Mouse (Mus musculus) left cerebral cortex, adult 9 months (tissue): ENCODE results near the gene Ntm.
A peak's percentile ranks its signal among the peaks of the same experiment; 100 is the strongest.

Source experiments
- DNase-seq, 2 experiments: peaks; one replicate each; pipeline ENCODE4 v3.0.0; 2022; ENCODE audit warnings: low spot score in 2 of 2

The Ntm gene

DNA sequence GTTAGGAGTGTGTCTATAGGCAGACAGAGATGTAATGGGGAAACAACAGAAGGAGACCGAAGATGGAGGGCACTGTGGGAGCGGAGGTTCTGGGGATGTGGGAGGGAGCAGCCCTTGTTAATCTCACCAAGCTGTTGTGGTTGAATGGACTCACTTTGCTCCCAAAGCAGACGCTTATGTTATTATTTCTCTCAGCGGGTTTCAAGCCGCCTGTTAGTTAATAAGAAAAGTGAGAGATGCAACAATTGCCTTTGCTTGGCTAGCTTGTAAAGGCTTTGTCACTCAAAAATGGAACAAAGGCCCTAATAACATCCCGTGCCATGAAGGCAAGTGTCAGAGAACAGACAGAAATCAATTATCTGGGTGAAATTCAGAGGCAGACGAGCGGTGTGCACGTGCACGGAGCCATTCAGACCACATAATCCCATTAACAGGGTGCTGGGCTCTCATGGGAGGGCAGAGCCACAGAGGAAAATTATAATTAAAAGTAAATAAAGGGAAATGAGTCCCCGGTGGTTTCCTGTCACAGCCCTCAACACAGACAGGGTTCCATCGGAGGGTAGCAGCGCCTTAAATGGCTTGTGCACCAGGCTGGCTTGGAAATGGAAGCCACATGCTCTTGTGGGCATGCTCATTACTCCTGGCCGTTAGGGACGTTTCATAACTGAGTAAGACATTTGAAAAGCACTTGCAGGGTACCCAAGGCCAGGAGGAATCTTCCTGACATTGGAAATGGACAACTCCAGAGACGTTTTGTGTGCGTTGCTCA is 448.2 kb downstream of the Ntm start:
- DNase-seq: no peak

DNA sequence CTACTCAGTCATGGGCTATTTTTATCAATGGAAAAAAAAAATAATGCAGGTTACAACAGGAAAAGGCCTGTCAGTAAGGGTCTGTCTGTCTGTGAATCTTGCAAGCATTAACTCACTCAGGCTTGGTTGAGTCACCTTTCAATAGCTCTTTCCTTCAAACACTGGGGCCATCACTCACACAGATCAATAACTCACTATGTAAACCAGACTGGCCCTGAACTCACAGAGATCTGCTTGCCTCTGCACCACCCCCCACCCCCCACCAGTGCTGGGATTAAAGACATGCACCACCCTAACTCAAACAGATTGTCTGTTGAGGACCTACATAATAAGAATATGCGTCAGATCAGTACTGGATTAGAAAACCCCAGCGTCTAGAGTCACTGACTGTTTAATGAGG is 466.9 kb downstream of the Ntm start:
- DNase-seq: no peak

DNA sequence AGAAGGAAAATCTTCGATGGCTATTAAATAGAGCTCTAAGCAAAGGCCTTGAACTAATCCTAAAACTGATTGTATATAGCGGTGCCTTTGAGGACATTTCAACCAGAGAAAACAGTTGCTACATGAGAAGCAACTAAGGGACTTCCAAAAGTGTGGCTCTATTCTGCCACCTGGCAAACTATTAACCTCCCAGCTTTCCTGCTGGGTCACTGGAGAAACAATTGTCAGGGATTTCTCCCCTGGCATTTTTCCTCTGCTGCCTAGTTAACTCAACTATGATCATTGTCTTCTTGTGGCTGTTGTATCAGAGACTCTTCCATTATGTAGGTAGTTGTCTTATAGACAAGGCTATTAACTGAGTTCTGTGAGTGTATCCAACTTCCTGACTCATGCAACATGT is 480.7 kb downstream of the Ntm start:
- no peak for DNase-seq

DNA sequence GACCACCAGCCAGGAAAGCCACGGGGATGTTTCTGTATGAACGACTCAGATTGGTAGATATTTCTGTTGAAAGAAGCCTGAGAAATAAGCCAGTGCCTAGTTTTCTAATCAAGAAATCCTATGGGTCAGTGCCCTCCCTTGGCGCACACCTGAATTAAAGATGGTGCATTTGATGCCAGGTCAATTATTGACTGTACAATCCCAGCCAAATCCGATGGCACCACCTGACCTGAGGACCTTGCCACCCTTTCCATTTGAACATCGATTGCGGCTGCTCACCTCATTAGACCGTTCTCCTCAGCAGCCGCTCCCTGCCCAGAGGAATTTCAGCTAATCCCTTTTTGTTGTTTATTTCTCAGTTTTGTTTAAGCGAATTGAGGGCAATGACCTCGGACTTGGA is 483.9 kb downstream of the Ntm start:
- DNase-seq: no peak

DNA sequence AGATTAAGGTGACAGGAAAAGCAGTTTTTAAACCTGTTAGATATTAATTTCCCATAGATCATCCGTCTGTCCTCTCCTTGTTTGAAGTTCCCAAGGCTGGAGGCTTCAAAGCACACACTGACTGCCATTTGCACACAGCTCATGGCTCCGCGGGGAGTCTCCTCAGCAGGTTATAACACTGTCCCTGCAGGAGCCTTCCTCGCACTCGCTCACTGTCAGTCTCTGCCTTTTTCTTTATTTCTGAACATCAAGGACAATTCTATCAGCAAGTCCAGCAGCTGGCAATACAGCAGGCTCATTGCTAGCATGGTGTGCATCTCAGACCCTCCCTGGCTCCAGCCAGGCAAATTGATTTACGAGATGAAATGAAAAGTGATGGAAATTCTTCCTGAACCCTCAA is 485.7 kb downstream of the Ntm start:
- no peak for DNase-seq

DNA sequence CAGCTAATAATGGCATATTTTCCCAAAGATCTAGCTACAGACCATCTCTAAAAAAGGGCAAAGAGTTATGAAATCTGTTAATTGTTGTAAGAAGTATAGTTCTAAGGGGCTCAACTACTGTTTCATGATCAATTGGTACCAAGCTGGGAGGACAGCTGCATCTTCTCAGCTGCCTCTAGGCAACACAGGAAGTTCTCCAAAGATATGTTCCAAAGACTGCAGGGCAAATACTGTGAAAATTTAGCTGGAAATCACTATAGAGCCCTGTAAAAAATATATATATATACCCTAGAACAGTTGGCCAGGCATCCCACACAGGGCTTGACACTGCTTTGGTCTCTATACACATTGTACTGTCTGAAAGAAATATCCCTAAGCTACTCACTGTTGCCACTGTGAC is 489.5 kb downstream of the Ntm start:
- no peak for DNase-seq

DNA sequence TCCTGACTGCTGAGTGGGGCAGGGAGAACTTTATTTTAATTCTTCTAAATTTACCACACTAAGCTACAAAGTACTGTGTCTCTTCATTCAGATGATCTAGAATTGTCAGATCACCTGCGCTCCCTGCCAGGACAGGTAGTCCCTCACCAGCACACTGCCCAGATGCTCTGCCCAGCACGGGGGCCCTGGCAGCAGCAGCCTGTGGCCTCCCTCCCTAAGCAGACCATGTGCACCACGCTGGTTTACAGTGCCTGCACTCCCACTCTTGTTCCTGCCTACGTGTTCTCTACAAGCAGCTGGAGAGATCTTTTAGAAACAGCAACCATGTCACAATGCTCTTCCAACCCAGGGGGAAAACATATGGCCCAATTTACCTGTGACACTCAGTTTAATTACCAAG is 490.7 kb downstream of the Ntm start:
- DNase-seq: peak in 1 of 2 experiments; percentile 60

DNA sequence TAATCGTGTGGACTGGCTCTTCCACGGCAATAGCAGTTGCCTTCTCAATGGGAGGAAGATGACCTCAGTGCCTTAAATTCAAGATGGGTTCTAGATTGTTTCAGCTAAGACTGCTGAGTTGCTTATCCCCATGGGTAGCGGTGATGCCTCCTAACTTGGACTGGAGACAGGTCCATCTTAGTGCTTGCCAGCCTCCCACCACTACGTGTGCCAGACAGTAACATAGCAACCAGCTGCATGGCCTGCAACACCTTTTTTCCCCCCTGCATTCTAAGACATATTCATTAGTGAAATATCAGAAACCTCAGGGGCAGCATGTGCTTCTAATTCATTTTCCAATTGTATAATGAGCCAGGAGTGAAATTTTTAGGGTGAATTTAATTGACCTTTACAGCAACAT is 498.2 kb downstream of the Ntm start:
- DNase-seq: no peak

DNA sequence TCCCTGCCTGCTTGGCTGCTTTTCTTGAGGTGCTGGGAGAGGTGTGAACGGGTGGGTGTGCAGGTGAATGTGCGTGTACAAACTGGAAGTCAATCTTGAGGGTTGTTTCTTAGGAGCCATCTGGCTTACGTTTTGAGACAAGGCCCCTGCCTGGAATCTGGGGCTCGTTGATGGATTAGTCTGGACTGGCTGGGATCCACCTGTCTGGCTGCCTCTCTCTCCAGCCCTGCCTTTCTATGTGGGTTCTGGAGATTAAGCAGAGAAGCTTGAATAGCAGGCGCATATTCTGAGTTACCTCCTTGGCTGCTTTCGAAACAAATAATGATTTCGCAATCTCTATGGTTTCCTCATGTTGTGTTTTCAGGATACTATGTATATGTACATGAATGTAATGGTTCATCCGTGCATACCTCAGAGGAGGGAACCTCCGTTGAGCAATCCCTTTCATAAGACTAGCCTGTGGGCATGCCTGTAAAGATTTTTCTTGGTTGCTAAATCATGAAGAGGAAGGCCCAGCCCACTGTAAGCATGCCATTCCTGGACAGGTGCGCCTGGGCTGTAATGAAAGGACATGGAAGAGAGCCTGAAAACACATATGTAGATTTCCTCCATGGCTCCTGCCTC is 499.9 kb downstream of the Ntm start:
- no peak for DNase-seq

DNA sequence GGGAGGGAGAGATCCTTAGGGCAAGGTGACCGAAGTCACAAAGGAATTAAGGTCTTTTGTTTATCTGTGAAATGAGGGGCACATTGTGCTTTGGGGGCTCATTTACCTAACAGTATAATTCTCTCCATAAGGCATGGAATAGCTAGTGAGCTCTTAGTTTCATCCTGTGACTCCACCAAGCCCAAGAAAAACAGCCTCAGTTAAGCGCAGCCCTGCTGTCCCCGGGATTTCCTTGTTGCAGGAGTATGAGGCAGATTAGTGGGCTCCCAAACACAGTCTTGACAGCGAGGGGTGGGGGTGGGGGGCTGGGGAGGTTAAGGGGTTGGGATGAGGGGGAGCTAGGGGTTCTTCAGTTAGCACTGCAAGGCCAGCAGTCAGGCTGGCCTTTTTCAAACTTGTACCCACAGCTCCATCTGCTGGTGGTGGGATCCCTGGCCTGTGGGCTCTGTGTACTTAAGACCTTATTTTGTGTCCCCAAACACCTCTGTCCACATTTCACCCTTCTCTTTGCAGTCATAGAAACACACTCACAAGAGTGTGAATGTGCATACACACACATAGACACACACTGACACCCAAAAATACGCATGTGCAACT is 504.9 kb downstream of the Ntm start:
- DNase-seq: peak in 1 of 2 experiments; percentile 79

DNA sequence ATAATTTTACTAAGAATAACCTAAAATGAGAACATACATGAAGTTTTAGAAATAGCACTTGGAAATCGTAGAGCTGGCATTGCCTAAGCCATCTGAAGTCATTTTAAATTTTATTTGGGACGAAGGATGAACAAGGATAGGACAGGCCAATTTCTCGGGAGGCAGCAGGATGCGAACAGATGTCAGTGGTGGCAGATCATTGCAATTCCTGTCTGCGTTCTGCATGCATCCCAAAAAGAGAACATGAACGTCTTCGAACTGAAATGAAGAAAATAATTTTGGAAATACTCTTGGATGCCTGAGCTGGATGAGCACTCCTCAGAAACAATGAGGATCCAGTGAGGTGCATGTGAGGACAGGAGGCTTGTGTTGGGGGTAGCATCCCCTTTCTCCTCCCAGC is 506.9 kb downstream of the Ntm start:
- no peak for DNase-seq

DNA sequence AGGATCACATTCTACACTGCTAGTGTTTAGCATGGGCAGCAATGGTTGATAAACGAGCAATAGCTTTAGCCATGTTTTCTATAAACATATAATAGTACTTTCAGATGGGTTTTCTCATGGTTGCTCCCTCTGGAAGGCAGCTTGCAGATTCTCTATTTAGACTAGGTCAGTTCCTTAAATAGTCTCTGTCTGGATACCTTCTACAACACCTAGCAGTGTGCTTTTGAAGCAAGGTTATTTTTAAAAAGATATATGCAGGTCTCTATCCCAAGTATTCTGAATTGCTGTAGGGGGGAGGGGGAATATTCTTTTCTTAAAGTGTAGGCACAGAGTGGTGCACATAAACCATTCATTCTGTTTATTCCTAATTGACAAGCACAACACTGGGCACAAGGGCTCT is 511.7 kb downstream of the Ntm start:
- no peak for DNase-seq

DNA sequence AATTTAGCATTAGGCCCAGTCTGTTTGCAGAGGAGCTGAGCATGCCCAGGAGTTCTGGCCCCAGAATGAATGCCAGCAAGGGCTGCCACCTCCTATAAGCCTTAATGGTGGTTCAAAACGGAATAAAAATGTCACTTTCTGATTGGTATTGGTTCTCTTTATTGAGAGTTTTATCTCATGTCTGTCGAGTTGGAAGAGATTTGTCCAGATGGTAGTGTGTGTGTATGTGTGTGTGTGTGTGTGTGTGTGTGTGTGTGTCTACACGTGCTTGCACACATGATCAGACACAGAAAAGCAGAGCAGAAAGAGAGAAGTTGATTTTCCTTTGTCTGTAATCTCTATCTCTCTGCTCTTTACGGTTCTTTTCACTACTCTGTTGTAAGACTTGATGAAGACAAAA is 518.9 kb downstream of the Ntm start:
- no peak for DNase-seq

DNA sequence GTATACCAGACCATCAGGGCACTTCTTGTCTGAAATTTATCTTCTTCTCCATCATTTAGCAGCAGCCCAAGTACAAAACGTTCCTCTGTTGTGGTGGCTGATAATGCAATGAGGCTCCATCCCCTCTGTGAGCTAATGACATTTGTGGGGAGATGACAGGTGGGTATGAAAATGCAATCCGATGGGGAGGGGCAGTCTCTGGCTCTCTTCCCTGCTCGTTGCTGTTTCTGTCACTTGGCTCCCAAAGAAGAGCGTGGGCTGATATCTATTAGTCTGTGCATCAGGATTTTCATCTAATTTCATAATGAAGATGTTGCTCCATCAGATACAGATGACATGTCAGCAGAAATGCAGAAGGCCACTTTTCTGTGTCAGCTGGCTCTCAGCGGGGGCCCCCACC is 523.5 kb downstream of the Ntm start:
- no peak for DNase-seq

DNA sequence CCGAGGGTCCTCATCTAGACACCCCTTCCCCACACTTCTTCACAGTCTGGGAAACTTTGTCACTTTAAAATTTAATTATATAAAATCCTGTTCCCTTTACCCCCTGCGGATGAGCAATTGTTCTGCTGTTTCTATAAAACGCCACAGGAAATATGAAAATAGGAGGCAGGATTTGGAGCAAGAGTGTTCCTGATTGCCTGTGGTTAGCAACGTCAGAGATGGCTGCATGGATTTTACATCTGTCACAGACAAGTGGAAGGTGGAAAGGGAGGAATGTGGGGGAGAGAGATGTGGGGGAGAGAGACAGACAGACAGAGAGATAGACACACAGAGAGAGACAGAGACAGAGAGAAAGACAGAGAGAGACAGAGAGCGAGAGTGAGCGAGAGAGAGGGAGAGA is 528.3 kb downstream of the Ntm start:
- no peak for DNase-seq

DNA sequence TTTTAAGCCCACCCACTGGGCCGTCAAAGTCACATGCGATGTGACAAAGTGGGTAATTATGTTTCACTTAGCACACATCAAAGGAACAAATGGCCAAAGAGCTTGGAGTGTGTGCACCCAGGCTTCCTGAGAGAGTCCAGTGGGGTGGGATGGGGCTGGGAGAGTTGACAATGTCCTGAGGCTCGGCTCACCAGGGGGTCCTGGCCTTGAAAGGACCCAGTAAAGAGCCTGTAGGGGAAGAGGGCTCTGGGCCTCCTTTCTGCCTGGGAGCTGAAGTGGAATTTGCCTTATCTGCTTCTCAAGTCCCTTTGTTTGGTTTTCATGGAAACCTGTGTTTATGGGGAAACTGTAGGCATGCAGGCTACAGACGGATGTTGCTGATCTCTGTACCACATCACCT is 529.0 kb downstream of the Ntm start:
- DNase-seq: no peak

DNA sequence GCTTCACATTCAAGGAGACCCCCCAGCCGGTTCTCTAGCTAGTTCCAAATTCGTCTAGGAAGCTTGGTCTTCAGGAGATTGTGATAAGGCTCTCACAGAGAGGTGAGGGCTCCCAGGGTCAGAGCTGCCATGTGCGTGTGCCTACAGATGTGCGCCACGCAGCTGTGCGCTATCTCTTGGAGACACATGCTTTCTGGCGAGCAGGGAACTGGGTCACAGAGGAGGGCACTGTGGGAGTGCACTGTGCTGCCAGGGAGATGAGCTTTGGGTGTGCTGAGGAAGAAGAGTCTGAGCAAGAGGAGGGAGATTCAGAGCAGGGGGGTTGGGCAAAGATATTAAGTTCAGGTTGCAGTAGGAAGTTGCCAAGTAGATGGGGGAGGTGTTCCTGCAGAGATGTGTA is 529.8 kb downstream of the Ntm start:
- DNase-seq: no peak

DNA sequence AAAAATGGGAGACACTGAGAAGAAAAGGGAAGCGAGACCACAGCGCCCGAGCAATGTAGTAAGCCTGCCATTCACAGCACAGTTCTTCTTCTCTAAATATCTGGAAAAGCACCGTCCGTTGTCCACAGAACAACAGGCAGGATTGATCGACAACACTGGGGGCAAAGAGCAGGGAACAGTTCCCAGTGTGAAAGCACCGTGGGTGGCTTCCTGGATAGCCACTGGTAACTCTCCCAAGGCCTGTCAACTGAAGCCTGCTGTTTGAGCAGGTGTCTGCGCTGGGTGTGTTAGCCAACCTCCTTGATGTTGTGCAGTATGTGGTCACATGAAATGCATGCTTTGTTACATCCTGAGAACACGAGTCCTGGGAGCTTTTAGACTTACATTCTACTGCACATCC is 531.4 kb downstream of the Ntm start:
- no peak for DNase-seq

DNA sequence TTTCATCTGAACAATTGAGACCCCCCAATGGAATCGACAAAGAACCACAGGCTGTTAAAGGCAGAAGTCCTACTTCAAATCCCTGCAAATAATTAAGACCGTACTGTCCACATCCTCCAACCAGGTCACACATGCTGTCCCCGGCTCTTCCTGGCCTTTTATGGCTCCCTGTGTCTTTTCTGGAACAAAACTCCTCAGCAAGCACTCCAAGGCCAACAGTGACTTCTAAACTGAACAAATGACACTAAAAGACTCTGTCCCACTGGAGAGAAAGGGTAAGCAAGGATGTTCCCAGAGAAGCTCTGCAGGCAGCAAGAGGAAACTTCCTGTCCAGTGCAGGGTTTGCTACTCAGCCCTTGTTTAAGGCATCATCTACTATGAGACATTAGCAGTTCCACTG is 532.8 kb downstream of the Ntm start:
- no peak for DNase-seq

DNA sequence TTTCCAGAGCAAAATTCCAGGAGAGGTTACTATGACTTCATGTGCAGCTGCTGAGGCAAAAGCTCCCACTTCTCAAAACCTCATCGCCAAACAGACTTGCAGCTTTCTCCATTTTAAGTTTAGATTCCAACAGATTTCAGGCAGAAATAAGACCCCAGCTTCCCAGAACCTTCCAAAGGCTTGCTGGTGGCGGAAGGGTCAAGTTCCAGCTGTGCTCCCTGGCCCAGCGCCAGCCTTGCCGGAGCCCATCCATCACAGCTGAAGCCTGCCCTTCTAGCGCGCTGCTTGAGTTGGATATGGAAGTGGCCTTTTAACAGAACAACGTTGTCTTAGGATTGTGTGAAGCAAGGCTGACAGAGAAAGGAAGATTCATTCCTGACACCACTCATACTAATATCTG is 534.6 kb downstream of the Ntm start:
- no peak for DNase-seq

DNA sequence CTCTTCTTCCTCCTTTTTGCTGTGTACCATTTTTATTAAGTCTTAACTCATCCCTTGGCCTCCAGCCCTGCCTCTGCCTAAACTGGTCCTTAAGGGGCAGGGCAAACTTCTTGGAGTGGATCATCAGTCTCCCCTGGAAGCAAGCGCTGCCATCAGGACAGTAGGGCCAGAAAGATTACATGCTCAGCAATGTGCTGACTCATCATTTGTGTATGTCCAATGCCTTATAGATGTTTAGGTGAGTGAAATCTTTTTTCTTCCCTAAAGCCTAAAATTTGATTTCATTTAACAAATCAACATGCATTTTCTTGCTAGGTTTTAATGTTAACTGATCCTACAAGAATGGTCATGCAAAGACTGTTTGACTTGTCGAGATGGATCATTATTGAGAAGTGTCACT is 536.7 kb downstream of the Ntm start:
- DNase-seq: no peak

DNA sequence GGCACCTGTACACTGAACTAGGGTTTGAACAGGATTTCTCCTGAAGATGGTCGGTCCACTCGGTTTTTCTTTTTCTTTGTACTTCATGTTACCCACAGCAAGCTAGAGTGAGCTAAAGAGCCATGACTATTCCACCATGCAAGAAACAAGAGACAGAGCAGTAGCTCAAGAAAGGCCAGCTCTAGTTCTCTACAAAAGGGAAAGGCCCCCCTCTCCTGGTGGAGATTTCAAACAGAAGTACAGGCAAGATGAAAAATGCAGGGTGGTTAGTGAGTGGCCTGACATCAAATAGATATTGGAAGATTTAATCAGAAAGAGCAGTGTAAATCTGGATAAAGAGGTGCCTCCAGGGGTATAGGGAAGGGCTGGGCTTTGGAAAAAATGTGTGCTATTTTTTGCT is 547.4 kb downstream of the Ntm start:
- no peak for DNase-seq

DNA sequence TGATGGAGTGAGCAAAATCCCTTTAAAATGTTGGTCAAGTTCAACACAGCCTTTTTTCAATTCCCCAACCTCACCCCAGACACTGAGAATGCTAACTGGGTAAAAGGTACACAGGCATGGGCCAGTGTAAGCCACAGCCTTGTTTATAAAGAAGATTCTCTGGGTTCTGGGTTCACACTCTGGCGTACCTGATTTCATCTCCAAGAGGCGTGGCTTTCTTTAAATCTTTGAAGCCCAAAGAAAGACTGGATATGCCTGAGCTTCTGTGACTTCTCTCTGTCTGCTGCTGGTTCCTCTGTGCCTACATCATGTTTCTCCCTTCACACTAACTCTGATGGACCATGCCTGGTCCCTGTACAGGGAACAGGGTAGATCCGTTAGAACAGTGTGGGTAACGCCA is 549.8 kb downstream of the Ntm start:
- no peak for DNase-seq
